Mouse (Mus musculus): ENCODE data around the gene Asic2.

DNA sequence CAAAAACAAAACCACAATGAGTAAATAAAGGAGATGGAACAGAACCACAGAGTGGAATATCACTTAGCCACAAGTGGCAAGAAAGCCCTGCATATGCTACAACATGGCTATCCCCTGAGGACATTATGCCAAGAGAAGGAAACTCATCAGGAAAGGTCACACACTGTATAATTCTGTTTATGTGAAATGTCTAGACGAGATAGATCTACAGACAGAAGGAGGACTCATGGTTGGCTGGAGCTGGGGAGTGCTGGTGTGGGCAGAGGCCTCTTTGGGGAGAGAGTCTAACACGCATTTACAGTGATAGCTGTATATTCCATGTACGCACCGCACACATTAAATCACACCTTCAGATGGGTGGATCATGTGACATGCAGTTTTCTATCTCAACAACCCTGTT lies 884.4 kb downstream of the Asic2 start:
- TF ChIP-seq POLR2A (IDR thresholded peaks at IDR 0.05; ENCODE audit: borderline replicate concordance, control insufficient read depth, low read depth, low read length) (no peak), CTCF (IDR thresholded peaks at IDR 0.05; ENCODE audit: control insufficient read depth, insufficient read depth, low read length) (no peak)
